Mouse (Mus musculus) limb, embryonic 13.5 days (tissue): ENCODE data around the gene Nmral1. TPM values are rescaled to one million over a fixed set of nuclear protein-coding genes. Genes with fewer than 3 reads are reported as not detected.

Source experiments
- ATAC-seq: fragments of 200-750 bp; cut with Nextera tagmentation; 2 replicates; pipeline ENCODE4 v1.8.0; 2017; ENCODE audit warnings: low read depth, moderate number of reproducible peaks, moderate TSS enrichment; ENCODE audit not compliant: low FRiP score
- H3K27ac ChIP-seq: fragments of 300-500 bp; sonication (generic); 2 replicates; pipeline ENCODE4 v1.5.1; 2015; ENCODE audit warnings: inconsistent platforms, mild to moderate bottlenecking, moderate library complexity
- H3K27me3 ChIP-seq: fragments of 300-500 bp; sonication (generic); 2 replicates; pipeline ENCODE4 v1.6.1; 2015; ENCODE audit warnings: mild to moderate bottlenecking, inconsistent platforms
- H3K36me3 ChIP-seq: fragments of 300-500 bp; sonication (generic); 2 replicates; pipeline ENCODE4 v1.6.1; 2015; ENCODE audit warnings: inconsistent platforms, mild to moderate bottlenecking, moderate library complexity
- H3K4me1 ChIP-seq: fragments of 300-500 bp; sonication (generic); 2 replicates; pipeline ENCODE4 v1.6.1; 2015; ENCODE audit warnings: inconsistent platforms
- H3K4me2 ChIP-seq: fragments of 300-500 bp; sonication (generic); replicated peaks from 2 replicates; pipeline ENCODE4 v1.6.1; 2015; ENCODE audit warnings: inconsistent platforms, mild to moderate bottlenecking, moderate library complexity
- H3K4me3 ChIP-seq: fragments of 300-500 bp; sonication (generic); 2 replicates; pipeline ENCODE4 v1.5.1; 2015; ENCODE audit warnings: moderate library complexity, mild to moderate bottlenecking, inconsistent platforms
- H3K9ac ChIP-seq: fragments of 300-500 bp; sonication (generic); 2 replicates; pipeline ENCODE4 v1.6.1; 2015; ENCODE audit warnings: mild to moderate bottlenecking, inconsistent platforms
- H3K9me3 ChIP-seq: fragments of 300-500 bp; sonication (generic); 2 replicates; pipeline ENCODE4 v1.6.1; 2016; ENCODE audit warnings: inconsistent platforms
- WGBS: fragments of 180-500 bp; shearing (Covaris S2); methylation state at CpG from one replicate; pipeline ENCODE4 v1.1.7; 2015; 5-methylcytosine and 5-hydroxymethylcytosine counted together
- polyA plus RNA-seq: library from polyadenylated mRNA; unstranded; fragments of >200 nt; fragmentation: Nextera tagmentation; extraction: Ambion mirVana; gene quantifications from 2 replicates; pipeline ENCODE4 v1.2.1, GENCODE M21; 2015

Nmral1 gene
- polyA plus RNA-seq, 1 experiment from 2014 or later = 113 TPM

GRCm38 (mm10) chr16:4676836-4677235 lies 42.3 kb downstream of the Nmral1 start:
- Histone ChIP-seq H3K4me3 (no peak overlapping the region), H3K9ac (no peak overlapping the region), H3K27ac (no peak overlapping the region), H3K4me1 (peaks cover 12% of the 10 kb centered on the region), H3K27me3 (no peaks in the 10 kb centered on the region), H3K36me3 (peaks cover 34% of the 10 kb centered on the region), H3K9me3 (no peaks in the 10 kb centered on the region), H3K4me2 (no peak overlapping the region)
- WGBS = 91% methylated on average over 5 of the region's 5 CpGs
- ATAC-seq = no peak

- no peak for ATAC-seq
- Histone ChIP-seq H3K27me3 (no peaks in the 10 kb centered on the region), H3K9ac (0 out of 2 replicates have a peak overlapping the region, but pooled peaks have one; percentile 25), H3K4me2 (no peak overlapping the region), H3K9me3 (no peaks in the 10 kb centered on the region), H3K4me3 (no peak overlapping the region), H3K4me1 (peaks cover 11% of the 10 kb centered on the region), H3K36me3 (peaks cover 50% of the 10 kb centered on the region), H3K27ac (no peak overlapping the region)
- 80% methylated on average over 4 of the region's 4 CpGs for WGBS
Observed at GRCm38 (mm10) chr16:4674091-4674490, 45.1 kb downstream of the Nmral1 start.

- Histone ChIP-seq H3K9ac (no peak overlapping the region), H3K27me3 (no peaks in the 10 kb centered on the region), H3K4me2 (no peak overlapping the region), H3K36me3 (peaks cover 55% of the 10 kb centered on the region), H3K9me3 (no peaks in the 10 kb centered on the region), H3K27ac (no peak overlapping the region), H3K4me3 (no peak overlapping the region), H3K4me1 (peaks cover 7% of the 10 kb centered on the region)
- ATAC-seq = no peak
- WGBS = 72% methylated on average over 5 of the region's 5 CpGs
Observed at GRCm38 (mm10) chr16:4670317-4670716, 48.8 kb downstream of the Nmral1 start.

- no peaks in the 10 kb centered on the region for H3K9me3 ChIP-seq
- H3K4me1 ChIP-seq = peaks cover 7% of the 10 kb centered on the region
- H3K4me3 ChIP-seq = no peak overlapping the region
- ATAC-seq = peak; percentile 87
- 0 out of 2 replicates have a peak overlapping the region, but pooled peaks have one; percentile 63 for H3K27ac ChIP-seq
- H3K9ac ChIP-seq = no peak overlapping the region
- H3K36me3 ChIP-seq = peaks cover 48% of the 10 kb centered on the region
- no peak overlapping the region for H3K4me2 ChIP-seq
- H3K27me3 ChIP-seq = no peaks in the 10 kb centered on the region
- WGBS = 27% methylated on average over 3 of the region's 3 CpGs
Observed at GRCm38 (mm10) chr16:4667190-4667808, 51.9 kb downstream of the Nmral1 start.

- H3K27me3 ChIP-seq = no peaks in the 10 kb centered on the region
- 88% methylated on average over 2 of the region's 2 CpGs for WGBS
- no peak for ATAC-seq
- H3K4me3 ChIP-seq = no peak overlapping the region
- no peak overlapping the region for H3K9ac ChIP-seq
- no peak overlapping the region for H3K27ac ChIP-seq
- H3K36me3 ChIP-seq = peaks cover 53% of the 10 kb centered on the region
- H3K4me2 ChIP-seq = no peak overlapping the region
- peaks cover 16% of the 10 kb centered on the region for H3K4me1 ChIP-seq
- no peaks in the 10 kb centered on the region for H3K9me3 ChIP-seq
Observed at GRCm38 (mm10) chr16:4665726-4666125, 53.4 kb downstream of the Nmral1 start.

GRCm38 (mm10) chr16:4663806-4664205 lies 55.4 kb downstream of the Nmral1 start:
- Histone ChIP-seq H3K9ac (no peak overlapping the region), H3K4me3 (no peak overlapping the region), H3K4me2 (no peak overlapping the region), H3K27ac (no peak overlapping the region), H3K36me3 (peaks cover 40% of the 10 kb centered on the region), H3K9me3 (no peaks in the 10 kb centered on the region), H3K27me3 (no peaks in the 10 kb centered on the region), H3K4me1 (peaks cover 26% of the 10 kb centered on the region)
- ATAC-seq = no peak
- 83% methylated on average over 2 of the region's 2 CpGs for WGBS

- peak overlapping the region; percentile 33; the same call in 1 of the 2 replicates for H3K27ac ChIP-seq
- H3K4me2 ChIP-seq = no peak overlapping the region
- ATAC-seq = no peak
- H3K9me3 ChIP-seq = no peaks in the 10 kb centered on the region
- no peak overlapping the region for H3K4me3 ChIP-seq
- no peak overlapping the region for H3K9ac ChIP-seq
- H3K27me3 ChIP-seq = no peaks in the 10 kb centered on the region
- peaks cover 25% of the 10 kb centered on the region for H3K36me3 ChIP-seq
- H3K4me1 ChIP-seq = peaks cover 41% of the 10 kb centered on the region
- 67% methylated on average over 2 of the region's 2 CpGs for WGBS
Observed at GRCm38 (mm10) chr16:4661605-4662004, 57.6 kb downstream of the Nmral1 start.

Other genes starting within 250 kb of the Nmral1 start
- gene Srl, start 177.5 kb downstream of the Nmral1 start, polyA plus RNA-seq = 38.7 and 41.8 TPM in 2 replicates
- gene Tfap4, start 159.5 kb downstream of the Nmral1 start, polyA plus RNA-seq = 24.9 and 26.3 TPM in 2 replicates
- 32.0 and 39.4 TPM in 2 replicates for gene Glis2, start 124.6 kb downstream of the Nmral1 start, polyA plus RNA-seq
- 105 and 106 TPM in 2 replicates for gene Pam16, start 94.4 kb downstream of the Nmral1 start, polyA plus RNA-seq
- gene Vasn, start 79.4 kb downstream of the Nmral1 start, polyA plus RNA-seq = 35.6 and 35.9 TPM in 2 replicates
- 56.6 and 60.0 TPM in 2 replicates for gene Dnaja3, start 79.4 kb downstream of the Nmral1 start, polyA plus RNA-seq
- 19.6 and 20.8 TPM in 2 replicates for gene Coro7, start 39.6 kb downstream of the Nmral1 start, polyA plus RNA-seq
- 112 and 116 TPM in 2 replicates for gene Hmox2, start 7.0 kb upstream of the Nmral1 start, polyA plus RNA-seq
- 97.5 and 102 TPM in 2 replicates for gene Cdip1, start 70.9 kb upstream of the Nmral1 start, polyA plus RNA-seq
- gene 4930562C15Rik, start 116.1 kb upstream of the Nmral1 start, polyA plus RNA-seq = 0.75 and 1.2 TPM in 2 replicates
- 41.1 and 42.1 TPM in 2 replicates for gene Ubald1, start 161.0 kb upstream of the Nmral1 start, polyA plus RNA-seq
- gene Mgrn1, start 166.9 kb upstream of the Nmral1 start, polyA plus RNA-seq = 98.9 and 102 TPM in 2 replicates
- 178 and 182 TPM in 2 replicates for gene Nudt16l1, start 219.4 kb upstream of the Nmral1 start, polyA plus RNA-seq
- 76.2 and 76.4 TPM in 2 replicates for gene Anks3, start 244.8 kb upstream of the Nmral1 start, polyA plus RNA-seq